21 mouse cellular contexts compared by ENCODE assay signal in the genomic region with DNA sequence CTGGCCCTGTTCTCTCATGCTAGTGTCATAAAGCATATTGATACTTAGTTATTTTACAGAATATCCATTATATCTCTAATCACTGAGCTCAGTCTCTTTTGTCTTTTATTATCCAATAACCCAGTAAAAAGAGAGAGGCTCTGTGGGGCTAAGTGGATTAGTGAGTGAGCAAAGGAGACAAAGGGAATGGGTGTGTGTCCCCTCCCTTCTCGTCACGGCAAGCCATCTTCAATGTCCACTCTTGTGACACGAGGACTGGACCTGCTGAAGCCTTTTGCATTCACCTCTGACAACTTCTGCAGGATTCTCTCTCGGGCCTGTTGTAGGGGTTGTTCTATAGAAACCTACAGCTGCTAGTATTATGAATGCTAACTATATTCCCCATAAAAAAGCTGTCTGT.
DNase-seq lines count a peak whose midpoint lies in the region; ATAC-seq and TF ChIP-seq lines count a peak whose summit lies in the region.
"Had no signal": no experiment of that assay in that cellular context is flagged by ENCODE, and none has a peak within 500 bp of the region (broad histone marks: within the 10 kb centered on the region; RNA-seq: fewer than 3 reads in every experiment).

No protein-coding gene starts in this region.

- H3K27ac ChIP-seq in midbrain, embryonic 10.5 days (replicated peaks), result peak overlapping the region; percentile 67
- H3K27ac ChIP-seq in midbrain, embryonic 15.5 days, result no peak overlapping the region
- H3K27ac ChIP-seq in midbrain, embryonic 12.5 days (replicated peaks), result 0 out of 2 replicates have a peak overlapping the region, but pooled peaks have one; percentile 15
- no peak overlapping the region for H3K27ac ChIP-seq in midbrain, postnatal 0 days (ENCODE audit: low read depth, low read length)
- H3K27ac ChIP-seq: embryonic facial prominence, embryonic 13.5 days; embryonic facial prominence, embryonic 15.5 days; forebrain, embryonic 10.5 days; forebrain, embryonic 12.5 days had no signal

- H3K27me3 ChIP-seq in midbrain, embryonic 10.5 days (ENCODE audit: low read depth, poor library complexity, severe bottlenecking), result no peaks in the 10 kb centered on the region
- H3K27me3 ChIP-seq in midbrain, embryonic 15.5 days (replicated peaks), result no peaks in the 10 kb centered on the region
- no peaks in the 10 kb centered on the region for H3K27me3 ChIP-seq in midbrain, embryonic 12.5 days
- no peaks in the 10 kb centered on the region for H3K27me3 ChIP-seq in midbrain, postnatal 0 days (ENCODE audit: insufficient read depth, low read length)
- H3K27me3 ChIP-seq: embryonic facial prominence, embryonic 13.5 days; embryonic facial prominence, embryonic 15.5 days; forebrain, embryonic 12.5 days had no signal

- DNase-seq in midbrain, embryonic 10.5 days (ENCODE audit: low spot score), result no peak
- no peak for DNase-seq in midbrain, postnatal 0 days (ENCODE audit: low spot score)
- DNase-seq: adrenal gland, adult 2 months; adrenal gland, postnatal 10 days; adrenal gland, postnatal 25 days; cerebellum, adult 11 months; cerebellum, adult 18-20 months; cerebellum, adult 8-10 months; cerebellum, adult 9-11 months; cerebellum, postnatal 14 days; cerebellum, postnatal 36 days; embryo, embryonic 11 days had no signal

- ATAC-seq in midbrain, embryonic 15.5 days (replicated peaks), result no peak
- ATAC-seq in midbrain, embryonic 12.5 days (ENCODE audit: low FRiP score, low read depth), result peak; percentile 86
- no peak for ATAC-seq in midbrain, postnatal 0 days (ENCODE audit: low FRiP score)
- ATAC-seq: forebrain, embryonic 14.5 days; forebrain, embryonic 16.5 days had no signal

- no peaks in the 10 kb centered on the region for H3K9me3 ChIP-seq in midbrain, embryonic 10.5 days (replicated peaks)
- no peaks in the 10 kb centered on the region for H3K9me3 ChIP-seq in midbrain, embryonic 15.5 days
- H3K9me3 ChIP-seq in midbrain, embryonic 12.5 days, result no peaks in the 10 kb centered on the region
- H3K9me3 ChIP-seq in midbrain, postnatal 0 days (ENCODE audit: low read length), result no peaks in the 10 kb centered on the region
- H3K9me3 ChIP-seq: embryonic facial prominence, embryonic 13.5 days; embryonic facial prominence, embryonic 15.5 days; forebrain, embryonic 10.5 days; forebrain, embryonic 12.5 days had no signal

- H3K36me3 ChIP-seq in midbrain, embryonic 10.5 days, result no peaks in the 10 kb centered on the region
- no peaks in the 10 kb centered on the region for H3K36me3 ChIP-seq in midbrain, embryonic 15.5 days (replicated peaks)
- no peaks in the 10 kb centered on the region for H3K36me3 ChIP-seq in midbrain, embryonic 12.5 days
- H3K36me3 ChIP-seq in midbrain, postnatal 0 days (ENCODE audit: insufficient read depth, low read length), result no peaks in the 10 kb centered on the region
- H3K36me3 ChIP-seq: embryonic facial prominence, embryonic 13.5 days; embryonic facial prominence, embryonic 15.5 days; forebrain, embryonic 10.5 days; forebrain, embryonic 12.5 days had no signal

- H3K9ac ChIP-seq in midbrain, embryonic 15.5 days, result no peak overlapping the region
- H3K9ac ChIP-seq in midbrain, embryonic 12.5 days (replicated peaks), result no peak overlapping the region
- H3K9ac ChIP-seq in midbrain, postnatal 0 days (replicated peaks; ENCODE audit: low read length, poor library complexity, severe bottlenecking), result no peak overlapping the region
- H3K9ac ChIP-seq: embryonic facial prominence, embryonic 13.5 days; embryonic facial prominence, embryonic 15.5 days; forebrain, embryonic 12.5 days had no signal

- peaks cover 10% of the 10 kb centered on the region for H3K4me1 ChIP-seq in midbrain, embryonic 10.5 days
- H3K4me1 ChIP-seq in midbrain, embryonic 15.5 days, result no peaks in the 10 kb centered on the region
- H3K4me1 ChIP-seq in midbrain, embryonic 12.5 days, result peaks cover 4% of the 10 kb centered on the region; the same call in 1 of the 2 replicates
- no peaks in the 10 kb centered on the region for H3K4me1 ChIP-seq in midbrain, postnatal 0 days (ENCODE audit: insufficient read depth, low read length)
- H3K4me1 ChIP-seq: embryonic facial prominence, embryonic 13.5 days; embryonic facial prominence, embryonic 15.5 days; forebrain, embryonic 10.5 days; forebrain, embryonic 12.5 days had no signal

- H3K4me3 ChIP-seq in midbrain, embryonic 10.5 days, result no peak overlapping the region
- no peak overlapping the region for H3K4me3 ChIP-seq in midbrain, embryonic 15.5 days
- H3K4me3 ChIP-seq in midbrain, embryonic 12.5 days, result no peak overlapping the region
- H3K4me3 ChIP-seq in midbrain, postnatal 0 days (ENCODE audit: low read depth, low read length), result no peak overlapping the region
- H3K4me3 ChIP-seq: embryonic facial prominence, embryonic 13.5 days; embryonic facial prominence, embryonic 15.5 days; erythroblast, embryonic 14.5 days; forebrain, embryonic 10.5 days; forebrain, embryonic 12.5 days had no signal

- whole genome bisulfite sequencing in midbrain, embryonic 10.5 days, result 17% methylated on average over 4 of the region's 4 CpGs
- WGBS in midbrain, embryonic 15.5 days, result 17% methylated on average over 4 of the region's 4 CpGs
- 20% methylated on average over 4 of the region's 4 CpGs for WGBS in midbrain, embryonic 12.5 days
- 32% methylated on average over 4 of the region's 4 CpGs for WGBS in midbrain, postnatal 0 days

- no peak for TF ChIP-seq CTCF in midbrain, postnatal 0 days (IDR thresholded peaks at IDR 0.05)

- H3K4me2 ChIP-seq in midbrain, embryonic 15.5 days, result no peak overlapping the region
- no peak overlapping the region for H3K4me2 ChIP-seq in midbrain, embryonic 12.5 days (replicated peaks)
- H3K4me2 ChIP-seq in midbrain, postnatal 0 days (ENCODE audit: low read depth, low read length, poor library complexity, severe bottlenecking), result no peak overlapping the region
- H3K4me2 ChIP-seq: embryonic facial prominence, embryonic 13.5 days; embryonic facial prominence, embryonic 15.5 days; forebrain, embryonic 12.5 days had no signal

Comparison
In these comparisons a context has a peak if more than half of its experiments do, and no peak if none do; other contexts are left out.
1. H3K27ac ChIP-seq: peak in midbrain, embryonic 10.5 days (single experiment) and midbrain, embryonic 12.5 days (single experiment); none in midbrain, embryonic 15.5 days (single experiment) and midbrain, postnatal 0 days (single experiment).